Mouse (Mus musculus) MEL (cell line): ENCODE data around the gene Hsdl1. TPM values are rescaled to one million over a fixed set of nuclear protein-coding genes. Genes with fewer than 3 reads are reported as not detected.

ENCODE experiments used
- DNase-seq: peaks from one replicate; pipeline ENCODE4 v3.0.0; 2011; ENCODE audit warnings: low read depth, low spot score
- H3K27ac ChIP-seq: 2 replicates; pipeline ENCODE4 v1.5.1; 2012; ENCODE audit warnings: low read depth, mild to moderate bottlenecking, control low read depth, low read length, moderate library complexity; ENCODE audit not compliant: control insufficient read depth
- H3K27me3 ChIP-seq, 2 experiments: fragments of 150-350 bp in 1 of 2; sonication (generic) in 1 of 2; 2 replicates each; pipeline ENCODE4 v1.6.1; 2012; ENCODE audit warnings: low read length in 2 of 2, mild to moderate bottlenecking in 2 of 2, improper control_type of control experiment in 1 of 2, moderate library complexity in 1 of 2; ENCODE audit not compliant: insufficient read depth in 2 of 2, control insufficient read depth in 1 of 2
- H3K36me3 ChIP-seq, 2 experiments: 2 replicates each; pipeline ENCODE4 v1.6.1; 2012 to 2014; ENCODE audit warnings: low read length in 2 of 2, improper control_type of control experiment in 1 of 2, inconsistent platforms in 1 of 2, mild to moderate bottlenecking in 1 of 2; ENCODE audit not compliant: insufficient read depth in 2 of 2, control insufficient read depth in 1 of 2
- H3K4me1 ChIP-seq, 2 experiments: fragments of 150-350 bp in 1 of 2; sonication (generic) in 1 of 2; 2 replicates each; pipeline ENCODE4 v1.6.1; 2012; ENCODE audit warnings: low read length in 2 of 2, improper control_type of control experiment in 1 of 2, mild to moderate bottlenecking in 1 of 2; ENCODE audit not compliant: insufficient read depth in 2 of 2, control insufficient read depth in 1 of 2
- H3K4me3 ChIP-seq, 2 experiments: fragments of 150-350 bp in 1 of 2; sonication (generic) in 1 of 2; 2 replicates each; pipeline ENCODE4 v1.5.1; 2012; ENCODE audit warnings: low read depth in 2 of 2, low read length in 2 of 2, mild to moderate bottlenecking in 2 of 2, moderate library complexity in 2 of 2, control low read depth in 1 of 2, improper control_type of control experiment in 1 of 2; ENCODE audit not compliant: control insufficient read depth in 1 of 2, insufficient read depth in 1 of 2
- H3K79me2 ChIP-seq: 2 replicates; pipeline ENCODE4 v1.6.1; 2012; ENCODE audit warnings: mild to moderate bottlenecking, low read length, moderate library complexity; ENCODE audit not compliant: control insufficient read depth, poor library complexity, insufficient read depth
- H3K9ac ChIP-seq: 2 replicates; pipeline ENCODE4 v1.6.1; 2012; ENCODE audit warnings: low read depth, mild to moderate bottlenecking, control low read depth, low read length, moderate library complexity; ENCODE audit not compliant: control insufficient read depth, poor library complexity, severe bottlenecking
- H3K9me3 ChIP-seq: fragments of 150-350 bp; sonication (generic); replicated peaks from 2 replicates; pipeline ENCODE4 v1.6.1; 2012; ENCODE audit warnings: mild to moderate bottlenecking, low read length, improper control_type of control experiment, moderate library complexity; ENCODE audit not compliant: insufficient read depth
- ETS1 ChIP-seq: IDR thresholded peaks from 2 replicates; pipeline ENCODE4 v1.6.1; 2012; ENCODE audit warnings: low read depth, mild to moderate bottlenecking, inconsistent platforms, low read length, improper control_type of control experiment, moderate library complexity
- GATA1 ChIP-seq: IDR thresholded peaks from 2 replicates; pipeline ENCODE4 v1.6.1; 2011; ENCODE audit warnings: low read depth, low read length, improper control_type of control experiment
- HCFC1 ChIP-seq: IDR thresholded peaks from 2 replicates; pipeline ENCODE4 v1.6.1; 2012; ENCODE audit warnings: low read depth, mild to moderate bottlenecking, inconsistent platforms, low read length, improper control_type of control experiment, moderate library complexity
- JUND ChIP-seq: IDR thresholded peaks from 2 replicates; pipeline ENCODE4 v1.6.1; 2011; ENCODE audit warnings: low read depth, mild to moderate bottlenecking, improper control_type of control experiment, low read length
- KAT2A ChIP-seq: conservative IDR thresholded peaks from 2 replicates; pipeline ENCODE4 v1.6.1; 2012; ENCODE audit warnings: low read depth, low read length, improper control_type of control experiment, inconsistent platforms
- MAX ChIP-seq: IDR thresholded peaks from 2 replicates; pipeline ENCODE4 v1.6.1; 2011; ENCODE audit warnings: low read length, improper control_type of control experiment
- MAZ ChIP-seq: IDR thresholded peaks from 2 replicates; pipeline ENCODE4 v1.6.1; 2012; ENCODE audit warnings: low read depth, mild to moderate bottlenecking, inconsistent platforms, low read length, improper control_type of control experiment
- MEF2A ChIP-seq: IDR thresholded peaks from 2 replicates; pipeline ENCODE4 v1.6.1; 2014; ENCODE audit warnings: low read depth, mild to moderate bottlenecking, inconsistent platforms, low read length, improper control_type of control experiment; ENCODE audit not compliant: poor library complexity, insufficient replicate concordance, severe bottlenecking; ENCODE audit errors: extremely low read depth
- MXI1 ChIP-seq: IDR thresholded peaks from 2 replicates; pipeline ENCODE4 v1.6.1; 2011; ENCODE audit warnings: mild to moderate bottlenecking, low read depth, low read length, improper control_type of control experiment
- MYB ChIP-seq: IDR thresholded peaks from 2 replicates; pipeline ENCODE4 v1.6.1; 2011; ENCODE audit warnings: mild to moderate bottlenecking, low read depth, low read length, improper control_type of control experiment
- MYC ChIP-seq: IDR thresholded peaks from 2 replicates; pipeline ENCODE4 v1.6.1; 2011; ENCODE audit warnings: low read depth, mild to moderate bottlenecking, low read length, improper control_type of control experiment, moderate library complexity
- NELFE ChIP-seq: IDR thresholded peaks from 2 replicates; pipeline ENCODE4 v1.6.1; 2011; ENCODE audit warnings: low read depth, low read length, improper control_type of control experiment
- NRF1 ChIP-seq: IDR thresholded peaks from 2 replicates; pipeline ENCODE4 v1.6.1; 2014; ENCODE audit warnings: low read depth, mild to moderate bottlenecking, inconsistent platforms, low read length, improper control_type of control experiment, moderate library complexity; ENCODE audit not compliant: poor library complexity, insufficient read depth, severe bottlenecking
- POLR2AphosphoS2 ChIP-seq: IDR thresholded peaks from 2 replicates; pipeline ENCODE4 v1.6.1; 2011; ENCODE audit warnings: low read length, improper control_type of control experiment
- SMC3 ChIP-seq: IDR thresholded peaks from 2 replicates; pipeline ENCODE4 v1.6.1; 2011; ENCODE audit warnings: low read depth, low read length, improper control_type of control experiment
- TBP ChIP-seq: IDR thresholded peaks from 2 replicates; pipeline ENCODE4 v1.8.0; 2011; ENCODE audit warnings: low read depth, low read length, improper control_type of control experiment
- TCF12 ChIP-seq: IDR thresholded peaks from 2 replicates; pipeline ENCODE4 v1.6.1; 2014; ENCODE audit warnings: low read depth, mild to moderate bottlenecking, inconsistent platforms, low read length, improper control_type of control experiment, moderate library complexity
- UBTF ChIP-seq: IDR thresholded peaks from 2 replicates; pipeline ENCODE4 v1.6.1; 2012; ENCODE audit warnings: low read depth, mild to moderate bottlenecking, inconsistent platforms, low read length, improper control_type of control experiment, moderate library complexity, borderline replicate concordance; ENCODE audit not compliant: insufficient read depth
- USF2 ChIP-seq, 2 experiments: IDR thresholded peaks; 2 replicates each; pipeline ENCODE4 v1.6.1; 2011 to 2012; ENCODE audit warnings: improper control_type of control experiment in 2 of 2, low read length in 2 of 2, borderline replicate concordance in 1 of 2, inconsistent platforms in 1 of 2, low read depth in 1 of 2, mild to moderate bottlenecking in 1 of 2; ENCODE audit not compliant: insufficient read depth in 1 of 2
- ZKSCAN1 ChIP-seq: IDR thresholded peaks from 2 replicates; pipeline ENCODE4 v1.6.1; 2012; ENCODE audit warnings: low read depth, mild to moderate bottlenecking, inconsistent platforms, low read length, improper control_type of control experiment, moderate library complexity
- ZNF384 ChIP-seq: IDR thresholded peaks from 2 replicates; pipeline ENCODE4 v1.6.1; 2012; ENCODE audit warnings: low read depth, mild to moderate bottlenecking, inconsistent platforms, low read length, improper control_type of control experiment
- polyA plus RNA-seq, 2 experiments: library from polyadenylated mRNA; stranded (reverse) in 1 of 2; unstranded in 1 of 2; fragments of >175 nt in 1 of 2; fragments of >200 nt in 1 of 2; gene quantifications; 2 replicates each; pipeline versions ENCODE4 v1.2.1 to v1.2.4; 2012; ENCODE audit warnings: low replicate concordance in 2 of 2, low read depth in 1 of 2; ENCODE audit not compliant: insufficient read length in 2 of 2, insufficient read depth in 1 of 2, missing spikeins in 1 of 2
- total RNA-seq: library from RNA; depleted of rRNA; stranded (reverse); fragments of 300-350 nt; gene quantifications from 2 replicates; pipeline ENCODE4 v1.2.3, GENCODE M21; 2012

Gene Hsdl1
- total and polyA plus RNA-seq, 3 experiments, result 29.4 to 46.3 (median 37.1) TPM

- TF ChIP-seq POLR2AphosphoS2, result no peak
- no peak for TF ChIP-seq HCFC1
- no peak for TF ChIP-seq MEF2A
- no peak for TF ChIP-seq GATA1
- no peak for TF ChIP-seq TCF12
- TF ChIP-seq MYC, result no peak
- no peak for TF ChIP-seq SMC3
- peaks cover 0 to 4% of the 10 kb centered on the region in 2 experiments; a peak in 2 of 4 replicates for H3K36me3 ChIP-seq
Measured at GRCm38 (mm10) chr8:119530937-119531336, 44.0 kb downstream of the Hsdl1 start.

GRCm38 (mm10) chr8:119528762-119529161 is 46.2 kb downstream of the Hsdl1 start:
- Histone ChIP-seq H3K36me3 (peaks cover 0 to 11% of the 10 kb centered on the region in 2 experiments; a peak in 2 of 4 replicates), H3K4me3 (no peak overlapping the region), H3K9ac (no peak overlapping the region), H3K27ac (no peak overlapping the region), H3K27me3 (no peaks in the 10 kb centered on the region), H3K9me3 (no peaks in the 10 kb centered on the region), H3K79me2 (no peaks in the 10 kb centered on the region), H3K4me1 (no peaks in the 10 kb centered on the region)
- no peak for TF ChIP-seq NELFE
- no peak for TF ChIP-seq JUND
- TF ChIP-seq MYB, result no peak
- TF ChIP-seq ZNF384, result no peak
- no peak for TF ChIP-seq ZKSCAN1
- TF ChIP-seq NRF1, result no peak
- no peak for TF ChIP-seq KAT2A
- no peak for TF ChIP-seq MAX
- TF ChIP-seq USF2 (IDR thresholded peaks at IDR 0.05; ENCODE audit: borderline replicate concordance in 1 of 2, insufficient read depth in 1 of 2, low read depth in 1 of 2, low read length in 2 of 2), result no peak
- TF ChIP-seq TBP, result no peak
- TF ChIP-seq MAZ, result no peak
- no peak for TF ChIP-seq UBTF
- TF ChIP-seq GATA1, result no peak
- TF ChIP-seq MXI1, result no peak
- no peak for TF ChIP-seq ETS1
- no peak for DNase-seq

More at GRCm38 (mm10) chr8:119530937-119531336, 44.0 kb downstream of the Hsdl1 start:
- H3K79me2 ChIP-seq, result no peaks in the 10 kb centered on the region
- no peak overlapping the region for H3K27ac ChIP-seq
- no peak overlapping the region for H3K9ac ChIP-seq
- no peaks in the 10 kb centered on the region for H3K9me3 ChIP-seq
- no peaks in the 10 kb centered on the region for H3K4me1 ChIP-seq
- DNase-seq, result no peak
- no peaks in the 10 kb centered on the region for H3K27me3 ChIP-seq
- no peak overlapping the region for H3K4me3 ChIP-seq
